Mouse (Mus musculus) MEL (cell line): Measurements from ENCODE around the gene Prss33.

Source experiments
- CTCF ChIP-seq, 3 experiments: IDR thresholded peaks in 2 of 3; conservative IDR thresholded peaks in 1 of 3; 2 replicates each; pipeline ENCODE4 v1.5.1; 2011 to 2012; ENCODE audit warnings: low read length in 3 of 3, low read depth in 2 of 3, mild to moderate bottlenecking in 2 of 3, improper control_type of control experiment in 1 of 3, inconsistent platforms in 1 of 3, mixed read lengths in 1 of 3, moderate library complexity in 1 of 3; ENCODE audit not compliant: control insufficient read depth in 1 of 3, insufficient read depth in 1 of 3, poor library complexity in 1 of 3, severe bottlenecking in 1 of 3
- MAX ChIP-seq: IDR thresholded peaks from 2 replicates; pipeline ENCODE4 v1.6.1; 2011; ENCODE audit warnings: low read length, improper control_type of control experiment
- ZKSCAN1 ChIP-seq: IDR thresholded peaks from 2 replicates; pipeline ENCODE4 v1.6.1; 2012; ENCODE audit warnings: low read depth, mild to moderate bottlenecking, inconsistent platforms, low read length, improper control_type of control experiment, moderate library complexity

- TF ChIP-seq CTCF (IDR thresholded peaks at IDR 0.05 in 2 of 3, conservative IDR thresholded peaks at IDR 0.05 in 1 of 3; ENCODE audit: control insufficient read depth in 1 of 3, insufficient read depth in 1 of 3, low read depth in 2 of 3, low read length in 3 of 3, poor library complexity in 1 of 3, severe bottlenecking in 1 of 3) (peak; percentile 2 to 95 (median 73); a peak in 4 of 6 replicates), MAX (no peak), ZKSCAN1 (no peak)
Measured at GRCm38 (mm10) chr17:23841145-23841544, 5.3 kb upstream of the Prss33 start.
